Mouse (Mus musculus): Measurements from ENCODE around the gene Rock2.

DNA sequence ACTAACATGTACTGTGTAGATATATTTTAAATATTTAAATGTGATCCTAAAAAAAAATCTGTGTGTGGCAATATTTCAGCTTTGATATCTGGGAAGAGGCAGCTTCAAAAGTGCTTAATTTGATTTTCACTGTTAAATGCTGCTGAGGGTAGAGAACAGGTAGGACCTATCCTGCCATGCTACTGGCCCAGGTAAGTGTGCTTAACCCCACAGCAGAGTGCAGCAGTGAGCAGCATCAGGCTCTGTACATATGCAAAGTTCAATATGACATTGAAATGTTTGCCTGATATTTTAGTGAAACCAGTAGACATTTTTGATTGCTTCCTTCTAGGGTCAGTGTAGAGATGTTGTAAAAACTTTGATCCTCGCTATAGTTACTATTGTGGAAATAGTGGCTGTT is 91.1 kb downstream of the Rock2 start:
- TF ChIP-seq GATA1 (IDR thresholded peaks at IDR 0.05; ENCODE audit: borderline replicate concordance, low read length) (no peak), FLI1 (IDR thresholded peaks at IDR 0.05; ENCODE audit: low read length) (no peak)
